Mouse (Mus musculus): ENCODE results near the gene Polk.

Polk gene

DNA sequence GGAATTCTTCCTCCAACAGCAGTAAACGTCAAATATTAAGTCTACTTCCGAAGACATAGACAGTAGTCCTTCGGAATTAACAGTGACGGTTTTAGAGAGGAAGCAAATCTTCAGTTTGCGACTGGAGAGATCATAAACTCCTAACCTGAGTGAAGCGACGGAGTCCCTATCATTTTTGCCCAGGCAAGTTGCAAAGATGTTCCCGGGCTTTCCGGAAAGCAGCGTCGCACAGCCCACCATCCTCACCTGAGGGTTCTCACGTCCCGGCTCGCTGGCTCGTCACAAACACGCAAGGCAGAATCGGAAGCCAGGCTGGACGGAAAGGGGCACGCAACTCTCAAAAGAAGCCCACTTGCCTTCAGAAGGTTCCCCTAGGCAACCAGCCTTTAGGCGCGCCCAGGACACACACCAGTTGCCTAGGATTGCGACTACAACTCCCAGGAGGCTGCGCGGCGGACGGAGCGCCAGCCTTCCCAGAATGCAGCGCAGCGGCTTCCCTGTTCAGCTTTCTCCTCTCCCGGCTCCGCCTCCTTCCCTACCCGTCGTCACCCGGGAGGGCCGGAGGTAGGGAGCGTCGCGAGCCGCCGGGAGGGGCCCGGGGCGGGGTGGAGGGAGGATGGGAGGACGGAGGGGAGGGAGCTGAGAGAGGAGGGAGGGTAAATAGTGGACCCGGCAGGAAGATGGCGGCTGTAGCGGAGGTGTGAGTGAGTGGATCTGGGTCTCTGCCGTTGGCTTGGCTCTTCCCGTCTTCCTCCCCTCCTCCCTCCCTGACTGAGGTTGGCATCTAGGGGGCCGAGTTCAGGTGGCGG lies at the start of gene Polk, which contains the start of gene Col4a3bp:
TSS of gene Polk (minus strand) at position 499 of the 809 bp plus-strand sequence.
TSS of gene Col4a3bp (plus strand) at position 538 of the 809 bp plus-strand sequence.
- peak; percentile 97 for DNase-seq

DNA sequence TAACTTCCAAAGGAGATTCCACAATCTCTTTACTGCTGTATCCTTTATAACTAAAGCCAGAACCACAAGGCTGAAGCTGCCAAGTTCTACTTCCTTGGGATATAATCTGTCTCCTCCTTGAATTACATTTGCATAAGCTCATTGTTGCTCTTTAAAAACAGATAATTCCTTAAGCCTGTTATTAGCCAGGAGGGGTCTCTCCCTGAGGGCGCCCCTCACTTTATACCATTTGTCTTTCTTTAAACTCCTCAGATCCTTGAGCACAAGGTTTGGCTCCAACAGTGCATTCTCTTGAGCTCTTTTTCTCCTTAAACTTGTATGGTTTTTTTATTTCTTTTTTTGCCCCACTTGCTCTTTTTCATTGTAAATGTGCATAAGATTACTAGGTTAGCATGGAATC lies 46.3 kb upstream of the Polk start:
- DNase-seq, result no peak

DNA sequence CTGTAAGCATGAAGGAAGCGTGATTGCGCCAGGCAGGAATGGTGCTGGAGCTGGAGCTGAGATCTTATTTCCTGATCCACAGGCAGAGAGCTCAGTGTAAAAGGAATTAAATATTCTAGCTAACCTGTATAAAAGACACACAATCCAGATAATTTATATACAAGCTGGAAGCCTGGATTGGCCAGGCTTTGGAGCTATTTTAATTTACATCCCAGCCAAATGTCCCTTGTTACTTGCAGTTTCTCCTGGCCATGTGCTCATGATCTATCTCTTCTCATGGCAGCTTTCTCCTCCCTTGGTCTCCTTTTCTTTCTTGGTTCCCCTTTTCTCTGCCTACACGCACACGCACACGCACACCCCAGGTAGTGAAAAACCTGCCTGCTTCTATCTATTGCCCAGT lies 44.2 kb upstream of the Polk start:
- no peak for DNase-seq

DNA sequence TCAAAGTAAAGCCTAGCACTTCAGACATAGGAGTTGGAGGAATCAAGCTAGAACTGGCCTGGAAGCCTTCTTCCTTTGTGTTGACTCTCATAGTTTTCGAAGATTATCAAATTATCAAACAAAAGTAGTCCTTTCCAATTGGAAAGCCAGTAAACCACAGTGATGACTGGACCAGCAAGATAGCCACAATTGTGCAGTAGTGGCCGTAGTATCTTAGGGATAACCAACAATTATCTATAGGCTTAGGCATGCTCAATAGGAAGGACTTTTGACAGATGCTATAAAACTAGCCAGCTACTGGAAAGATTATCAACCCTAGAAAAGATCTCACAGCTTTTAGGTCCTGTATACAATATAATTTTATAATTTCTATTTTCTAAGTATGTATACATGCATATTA lies 41.8 kb upstream of the Polk start:
- no peak for DNase-seq

DNA sequence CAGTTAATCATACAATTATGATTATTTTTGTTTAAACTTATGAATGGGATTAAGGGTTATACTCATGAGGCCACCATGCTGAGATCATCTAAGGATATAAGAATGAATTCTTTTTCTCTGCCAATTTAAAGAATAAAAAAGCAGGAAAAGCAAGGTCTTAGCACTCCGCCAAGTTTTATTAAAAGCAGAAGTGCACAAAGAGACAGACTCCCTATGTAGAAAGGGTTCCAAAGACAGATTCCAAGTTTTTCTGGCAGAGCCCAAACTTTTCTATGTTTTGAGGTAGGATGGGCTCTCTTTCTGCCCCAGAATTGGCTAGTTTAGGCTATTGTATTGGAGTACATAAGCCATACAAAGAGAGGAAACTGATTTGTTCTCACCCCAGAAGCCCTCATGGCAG lies 37.6 kb upstream of the Polk start:
- no peak for DNase-seq

DNA sequence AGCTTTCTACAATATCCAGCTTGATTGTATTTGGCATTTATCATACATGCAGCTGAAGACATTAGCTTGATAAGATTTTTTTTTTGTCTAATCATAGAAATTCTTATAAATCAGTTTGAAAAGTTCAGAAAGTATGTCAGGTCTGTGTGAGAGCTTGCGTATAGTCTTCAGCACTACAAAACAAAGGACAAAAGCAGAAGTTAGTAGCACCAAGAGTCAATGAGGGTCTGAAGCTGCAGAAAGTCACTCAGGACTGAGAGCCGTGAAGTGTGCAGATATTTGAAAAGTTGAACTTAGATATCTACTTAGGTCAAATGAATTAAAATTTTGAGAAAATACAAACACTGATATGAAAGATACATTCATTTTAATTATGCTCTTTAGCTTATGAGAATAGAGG lies 36.7 kb upstream of the Polk start:
- DNase-seq, result no peak

DNA sequence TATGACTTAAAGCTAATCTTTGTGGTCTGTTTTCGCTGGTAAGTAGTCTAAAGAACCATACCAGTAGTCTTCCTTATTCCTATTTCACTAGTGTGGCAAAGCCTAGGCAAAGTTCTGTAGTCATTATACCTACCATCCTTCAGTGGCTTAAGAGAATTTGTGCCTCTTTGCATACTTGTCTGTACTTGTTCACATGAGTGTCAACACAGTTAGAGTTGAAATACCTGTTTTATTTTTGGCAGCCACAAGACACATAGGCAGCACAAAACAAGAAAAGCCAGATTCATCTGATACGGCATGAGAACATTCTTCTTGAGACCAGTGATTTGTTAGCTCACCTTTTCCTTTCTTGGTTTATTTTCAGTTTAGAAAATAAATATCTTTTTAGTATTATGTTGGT lies 31.8 kb upstream of the Polk start:
- DNase-seq, result no peak

DNA sequence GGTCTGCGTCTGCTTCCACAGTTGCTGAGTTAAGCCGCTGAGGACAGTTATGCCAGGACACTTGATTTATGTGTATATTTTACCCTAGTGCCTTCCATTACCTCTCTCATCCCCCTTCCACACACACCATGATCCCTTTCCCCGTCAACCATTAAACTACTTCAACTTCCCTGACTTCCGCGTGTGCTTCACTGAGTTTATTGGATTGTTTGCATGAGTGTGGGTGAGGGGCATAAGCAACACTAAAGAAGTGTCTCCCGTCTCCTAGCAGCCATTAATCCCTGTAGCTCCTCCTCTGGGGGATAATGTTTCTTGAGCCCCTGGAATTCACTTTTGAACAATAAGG lies 28.6 kb upstream of the Polk start:
- no peak for DNase-seq

DNA sequence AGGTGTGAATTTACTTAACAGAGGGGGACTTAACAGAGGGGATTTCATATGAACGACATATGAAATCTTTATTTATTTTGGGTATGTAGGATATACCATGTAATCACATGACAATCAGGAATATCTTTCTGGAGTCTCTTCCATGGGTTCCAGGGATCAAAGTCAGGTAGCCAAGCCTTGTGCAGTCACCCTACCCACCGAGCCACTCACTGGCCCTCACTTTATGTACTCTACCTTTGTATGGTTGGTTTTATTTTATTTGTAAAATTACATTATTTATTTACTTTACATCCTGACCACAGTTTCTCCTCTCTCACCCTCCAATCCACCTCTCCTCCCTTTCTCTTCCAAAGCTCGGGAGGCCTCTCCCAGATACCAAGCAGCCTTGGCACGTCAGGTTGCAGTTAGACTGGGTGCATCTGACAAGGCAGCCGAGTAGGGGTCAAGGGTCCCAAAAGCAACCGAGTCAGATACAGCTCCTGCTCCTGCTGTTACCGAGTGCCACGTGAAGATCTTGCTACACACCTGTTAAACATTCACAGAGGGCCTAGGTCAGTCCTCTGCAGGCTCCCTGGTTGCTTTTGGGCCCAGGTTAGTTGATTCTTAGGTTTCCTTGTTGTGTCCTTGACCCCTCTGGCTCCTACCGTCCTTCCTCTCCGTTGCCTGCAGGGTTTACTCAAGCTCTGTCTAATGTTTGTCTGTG lies 28.1 kb upstream of the Polk start:
- DNase-seq, result peak; percentile 28 to 57

DNA sequence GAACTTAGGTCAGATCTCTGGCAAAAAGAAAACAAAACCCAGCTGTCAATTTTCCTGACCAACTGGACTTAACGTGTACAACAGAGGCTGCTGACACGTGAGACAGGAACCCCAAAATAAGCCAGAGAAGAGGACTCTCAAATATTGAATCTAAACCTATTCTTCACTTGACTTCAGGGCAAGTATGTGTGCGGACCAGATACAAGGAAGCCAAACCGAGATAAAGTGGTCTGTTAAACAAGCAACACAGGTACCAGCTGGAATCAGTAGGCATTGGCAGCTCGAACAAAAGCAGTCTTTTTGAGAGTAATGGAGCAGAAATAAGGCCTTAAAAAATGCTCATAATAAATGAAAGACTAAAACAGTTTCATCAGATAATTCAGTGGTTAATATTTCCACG lies 25.6 kb upstream of the Polk start:
- no peak for DNase-seq

DNA sequence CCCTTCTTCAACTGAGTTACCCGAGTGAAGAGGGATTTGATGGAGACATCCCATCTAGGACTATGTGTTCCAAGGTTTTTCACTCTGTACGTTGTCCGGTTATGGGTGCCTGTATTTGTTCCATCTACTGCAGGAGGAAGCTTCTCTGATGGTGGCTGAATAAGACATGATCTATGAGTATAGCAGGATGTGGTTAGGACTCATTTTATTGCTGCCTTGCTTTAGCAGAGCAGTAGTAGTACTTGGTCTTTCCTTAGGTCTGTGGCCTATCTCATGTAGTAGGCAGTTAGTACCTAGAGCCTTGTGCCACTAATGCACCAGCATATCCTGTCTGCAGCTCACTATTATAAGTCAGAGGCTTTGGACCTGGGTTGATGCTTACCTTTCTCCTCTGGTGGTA lies 12.7 kb upstream of the Polk start:
- no peak for DNase-seq

DNA sequence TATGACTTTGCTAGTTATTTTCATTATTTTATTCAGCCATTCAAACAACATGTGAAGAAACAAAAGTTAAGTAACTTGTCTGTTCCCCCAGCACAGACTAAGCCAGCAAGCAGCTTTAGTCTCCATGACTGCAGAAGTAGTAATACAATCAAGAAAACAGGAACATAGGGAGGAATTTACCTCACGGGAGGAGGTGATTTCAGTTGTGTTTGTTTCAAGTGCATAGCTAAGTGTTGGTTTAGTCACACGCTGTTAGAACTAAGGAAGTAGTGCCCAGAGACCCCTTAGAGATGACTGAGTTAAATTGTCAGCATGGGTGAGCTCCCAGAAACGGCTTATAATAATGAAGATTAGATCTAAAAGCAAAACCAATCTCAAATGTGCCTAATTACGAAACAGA lies 5.6 kb upstream of the Polk start:
- DNase-seq, result no peak

DNA sequence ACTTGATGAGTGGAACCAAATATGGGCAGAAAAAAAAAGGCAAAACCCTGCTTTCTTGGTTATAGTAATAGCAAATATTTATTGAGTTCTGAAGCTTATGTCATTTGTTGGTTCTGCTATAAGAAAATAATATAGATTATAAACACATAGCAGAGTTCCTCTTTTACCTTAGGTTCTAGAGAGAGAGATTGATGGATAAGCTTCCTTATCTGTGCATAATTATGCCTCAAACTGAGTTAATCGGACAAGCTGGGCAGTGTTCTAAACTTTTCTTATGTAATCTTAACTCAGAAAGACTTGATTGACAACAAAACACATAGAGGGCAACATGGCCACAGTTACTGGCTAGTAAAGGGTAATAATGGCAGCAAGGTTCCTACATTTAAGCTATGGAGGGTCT lies 4.9 kb upstream of the Polk start:
- DNase-seq, result no peak

DNA sequence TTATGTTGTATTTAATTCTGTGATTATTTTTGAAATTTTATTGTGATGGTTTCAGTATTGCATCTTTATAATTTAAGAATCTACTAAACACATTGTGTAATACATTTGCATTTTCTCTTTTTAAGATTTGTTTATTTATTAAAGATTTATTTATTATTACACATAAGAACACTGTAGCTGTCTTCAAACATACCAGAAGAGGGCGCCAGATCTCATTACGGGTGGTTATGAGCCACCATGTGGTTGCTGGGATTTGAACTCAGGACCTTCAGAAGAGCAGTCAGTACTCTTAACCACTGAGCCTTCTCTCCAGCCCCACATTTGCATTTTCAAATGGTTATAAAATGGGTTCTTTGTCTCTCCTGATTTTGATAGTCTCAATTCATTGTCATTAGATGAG lies 2.1 kb upstream of the Polk start:
- no peak for DNase-seq

DNA sequence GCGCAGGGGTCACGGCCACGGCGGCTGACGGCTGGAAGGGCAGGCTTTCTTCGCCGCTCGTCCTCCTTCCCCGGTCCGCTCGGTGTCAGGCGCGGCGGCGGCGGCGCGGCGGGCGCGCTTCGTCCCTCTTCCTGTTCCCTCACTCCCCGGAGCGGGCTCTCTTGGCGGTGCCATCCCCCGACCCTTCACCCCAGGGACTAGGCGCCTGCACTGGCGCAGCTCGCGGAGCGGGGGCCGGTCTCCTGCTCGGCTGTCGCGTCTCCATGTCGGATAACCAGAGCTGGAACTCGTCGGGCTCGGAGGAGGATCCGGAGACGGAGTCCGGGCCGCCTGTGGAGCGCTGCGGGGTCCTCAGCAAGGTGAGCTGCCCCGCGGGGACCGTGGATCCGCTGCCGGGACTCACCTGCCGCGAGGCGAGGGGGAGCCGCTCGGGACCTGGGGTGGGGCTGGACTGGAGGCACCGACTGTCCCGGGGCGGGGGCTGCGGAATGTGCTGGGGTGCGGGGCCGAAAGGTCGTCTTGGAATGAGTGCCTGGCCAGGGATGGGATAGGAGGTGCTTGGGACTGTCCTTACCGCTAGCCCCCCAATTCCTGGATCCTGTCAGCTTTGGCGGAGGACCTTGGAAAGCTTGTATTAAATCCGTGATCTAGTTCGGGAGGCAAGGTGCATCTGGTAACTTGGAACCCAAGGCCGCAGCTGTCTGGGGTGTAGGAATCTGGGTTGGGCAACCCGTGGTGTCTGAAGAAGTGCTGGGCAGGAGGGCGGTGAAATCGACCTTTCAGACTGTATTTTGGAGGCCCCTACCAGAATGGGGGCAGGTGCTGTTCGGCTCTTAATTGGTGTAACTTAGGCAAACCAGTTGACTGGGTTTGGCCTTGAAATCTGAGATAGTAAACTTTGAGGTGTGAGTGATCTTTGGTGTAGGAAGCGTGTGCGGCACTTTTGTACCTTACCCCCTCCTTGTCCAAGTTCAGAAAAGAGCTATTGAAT lies 817 bp upstream of the Polk start:
- DNase-seq, result peak; percentile 63 to 79

DNA sequence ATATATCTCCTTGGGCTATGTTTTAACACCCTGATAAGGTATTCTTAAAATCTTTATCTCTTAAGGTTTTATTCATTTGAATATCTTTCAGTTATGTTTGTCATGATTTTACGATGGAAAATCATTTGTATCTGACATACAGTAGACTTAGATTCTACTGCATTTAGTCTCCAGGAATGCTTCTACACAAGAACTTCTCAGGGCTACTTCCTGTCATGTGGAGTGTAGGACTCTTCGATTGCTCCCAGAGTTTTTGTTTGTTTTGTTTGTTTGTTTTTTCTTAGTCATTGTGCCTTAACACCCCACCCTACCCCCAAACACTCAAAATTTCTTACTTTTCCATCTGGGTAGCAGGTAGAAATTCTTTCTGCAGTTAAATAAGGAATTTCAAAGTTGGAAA lies 998 bp downstream of the Polk start:
- DNase-seq, result no peak

DNA sequence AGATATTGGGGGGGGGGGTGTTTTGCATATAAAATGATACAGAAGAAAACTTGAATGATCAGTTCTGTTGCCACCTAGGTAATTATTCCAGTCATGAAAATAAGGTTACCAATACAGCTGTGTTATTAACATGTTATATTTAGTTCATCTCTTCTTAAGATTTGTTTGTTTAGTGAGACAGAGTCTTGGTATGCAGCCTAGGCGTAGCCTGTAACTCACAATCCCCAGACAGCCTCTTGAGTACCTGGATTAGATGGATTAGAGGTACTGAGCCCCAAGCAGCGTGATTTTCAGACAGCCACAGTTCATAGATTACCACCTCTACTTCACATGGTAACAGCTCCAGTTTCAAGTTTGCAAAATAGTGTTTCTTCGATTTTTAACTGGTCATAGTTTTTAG lies 4.3 kb downstream of the Polk start:
- no peak for DNase-seq

DNA sequence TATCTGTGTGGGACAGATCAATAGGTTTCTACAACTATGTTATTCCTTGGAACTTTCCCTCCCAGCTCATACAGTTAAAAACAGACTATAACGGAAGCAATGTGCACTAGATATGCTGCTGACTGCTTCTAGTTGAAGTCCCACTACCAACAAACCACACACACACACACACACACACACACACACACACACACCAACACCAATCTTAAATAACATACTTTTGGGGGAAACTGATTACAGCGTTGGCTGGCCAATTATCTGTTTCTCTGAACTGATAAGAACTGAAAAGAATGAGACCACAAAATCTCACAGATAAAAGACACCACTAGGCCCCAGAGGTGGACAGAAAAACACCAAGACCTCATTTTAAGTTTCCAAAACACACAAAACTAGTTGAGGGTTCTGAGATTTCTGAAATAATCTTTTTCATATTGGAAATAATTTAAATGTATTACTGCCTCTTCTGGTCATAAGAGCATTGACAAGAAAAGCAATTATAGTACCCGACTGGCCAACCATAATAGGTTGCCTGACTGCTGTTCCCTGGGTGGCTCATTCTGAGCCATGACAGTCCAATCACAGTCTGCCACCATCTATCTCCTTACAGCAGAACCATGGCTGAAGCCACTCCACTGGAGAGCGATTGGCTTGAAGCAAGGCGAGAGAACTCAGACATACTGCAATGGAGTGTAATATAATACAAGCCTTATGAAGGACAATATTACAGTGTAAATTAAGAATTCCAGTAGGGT lies 5.4 kb downstream of the Polk start:
- DNase-seq, result no peak

DNA sequence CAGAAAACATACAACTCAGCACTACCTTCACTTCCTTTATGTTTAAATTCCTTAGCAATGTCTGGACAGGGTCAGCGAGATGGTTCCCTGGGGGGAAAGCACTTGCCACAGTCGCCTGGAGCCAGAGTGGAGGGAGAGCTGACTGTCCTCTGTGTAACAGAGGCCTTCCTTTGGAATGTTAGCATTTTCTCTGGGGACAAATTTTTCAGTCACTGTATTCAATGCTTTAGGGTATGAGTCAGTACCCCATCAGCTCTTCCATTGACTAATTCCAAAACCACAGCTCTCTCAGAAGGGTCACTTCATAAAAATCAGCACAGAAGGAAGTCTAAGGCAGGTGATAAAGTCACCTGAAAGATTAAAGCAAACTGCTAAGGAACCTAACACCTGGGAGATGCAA lies 8.6 kb downstream of the Polk start:
- no peak for DNase-seq

DNA sequence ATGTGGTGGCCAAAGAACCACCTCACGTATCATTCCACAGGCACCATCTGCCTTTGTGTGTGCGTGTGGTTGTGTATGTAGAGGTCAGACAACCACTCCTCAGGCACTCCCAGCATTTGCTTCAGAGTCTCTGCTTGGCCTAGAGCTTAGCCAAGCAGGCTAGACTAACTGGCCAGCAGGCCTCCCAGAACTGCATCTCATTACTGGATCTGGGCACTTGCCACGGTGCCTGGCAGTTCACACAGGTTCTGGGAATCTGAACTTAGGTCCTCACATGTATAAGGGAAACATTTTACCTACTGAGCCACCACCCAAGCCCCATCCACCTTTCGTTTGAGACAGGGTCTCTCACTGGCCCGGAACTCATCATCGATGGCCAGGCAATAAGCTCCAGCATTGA lies 10.2 kb downstream of the Polk start:
- DNase-seq, result no peak

DNA sequence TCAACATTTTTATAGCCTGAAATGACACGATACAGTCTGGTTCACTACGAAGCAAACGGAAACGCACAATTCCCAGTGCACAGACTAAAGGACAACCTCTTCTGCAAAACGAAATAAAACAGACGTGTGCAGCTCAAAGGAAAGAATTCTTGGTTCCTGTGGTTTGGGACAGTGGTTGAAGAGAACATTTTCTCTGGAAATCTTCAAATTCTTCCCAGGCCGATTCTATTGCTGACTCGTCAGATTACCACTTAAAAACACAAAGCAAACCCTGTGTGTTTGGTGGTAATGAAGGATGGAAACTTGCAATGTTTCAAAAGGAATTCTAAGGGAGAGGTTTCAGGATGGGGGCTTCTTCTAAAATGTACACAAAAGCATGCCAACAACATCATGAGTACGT lies 12.3 kb downstream of the Polk start:
- no peak for DNase-seq

DNA sequence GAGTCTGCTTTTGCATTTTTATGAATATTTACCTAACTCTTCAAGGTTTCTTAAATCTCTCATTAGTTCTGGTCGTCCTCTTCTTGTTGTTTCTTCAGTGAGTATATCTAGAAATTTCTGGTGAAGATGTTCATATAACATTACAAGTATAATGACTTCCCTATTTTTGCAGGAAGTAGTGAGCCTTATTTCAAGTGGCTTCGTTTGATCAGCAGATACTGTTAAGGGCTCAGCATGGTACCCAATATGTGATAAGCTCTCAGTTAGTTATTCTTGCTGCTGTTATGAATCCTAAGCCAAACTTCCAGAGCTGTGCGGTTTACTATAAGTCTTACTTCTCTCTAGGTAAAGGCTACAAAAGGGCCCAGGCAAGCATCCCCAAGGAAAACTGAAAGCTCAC lies 12.8 kb downstream of the Polk start:
- DNase-seq, result no peak

DNA sequence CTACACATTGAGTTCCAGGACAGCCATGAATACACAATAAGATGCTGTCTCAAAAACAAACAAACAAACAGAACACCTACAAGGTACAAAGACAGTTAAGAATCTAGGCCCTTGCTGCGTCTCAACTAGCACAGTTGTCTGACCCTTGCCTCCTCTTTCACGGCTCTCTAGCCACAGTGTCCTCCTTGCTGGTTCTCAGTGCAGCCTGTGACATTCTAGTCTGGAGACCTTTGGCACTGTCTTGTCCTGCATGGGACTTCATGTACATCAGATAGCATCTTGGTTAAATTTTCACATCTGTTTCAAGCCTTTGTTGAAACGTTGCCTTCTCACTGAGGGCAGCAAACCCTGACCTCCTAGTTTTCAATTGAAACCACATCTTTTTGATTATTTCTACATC lies 13.6 kb downstream of the Polk start:
- DNase-seq, result no peak

All from kidney, postnatal 4 days (tissue).